Mouse (Mus musculus): Measurements from ENCODE around the gene Ppfia1. TPM values are rescaled to one million over a fixed set of nuclear protein-coding genes. Genes with fewer than 3 reads are reported as not detected.
A peak's percentile ranks its signal among the peaks of the same experiment; 100 is the strongest.

Gene Ppfia1
- polyA plus RNA-seq, 1 experiment from 2014 or later: 27.6 TPM

DNA sequence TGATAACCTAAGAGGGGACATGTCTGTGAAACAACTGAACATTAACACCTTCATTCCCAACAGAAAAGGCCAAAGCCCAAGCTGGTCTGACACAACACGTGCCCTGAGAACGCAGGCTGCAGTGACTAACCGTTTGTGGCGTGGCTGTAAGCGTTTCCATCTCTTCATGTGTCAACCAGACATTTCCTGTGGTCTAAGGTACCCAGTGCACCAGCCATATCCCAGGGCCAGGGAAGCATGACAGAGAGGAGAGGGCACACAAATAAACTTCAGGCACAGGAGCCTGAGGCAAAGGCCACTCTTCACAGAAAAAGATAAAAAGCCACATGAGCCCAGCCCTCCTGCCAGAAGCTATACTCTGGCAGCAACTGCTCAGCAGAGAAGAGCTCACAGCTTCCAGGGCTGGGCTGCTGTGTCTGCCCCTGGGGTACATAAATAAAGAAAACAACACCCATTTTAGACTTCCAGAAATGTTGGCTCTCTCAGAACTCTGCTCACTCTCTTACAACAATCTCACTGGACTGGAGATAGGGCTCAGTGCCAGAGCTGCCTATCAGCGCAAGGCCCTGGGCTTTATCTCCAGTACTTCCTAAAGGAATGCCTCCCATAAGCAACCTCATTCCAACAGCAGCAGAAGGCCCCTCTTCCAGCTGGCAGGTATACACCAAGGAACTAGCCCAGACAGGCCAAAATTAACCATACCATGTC is 64.3 kb downstream of the Ppfia1 start:
- DNase-seq (ENCODE audit: low spot score): peak; percentile 6
- H3K27me3 ChIP-seq (ENCODE audit: insufficient read depth, low read length): no peaks in the 10 kb centered on the region
- no peak overlapping the region for H3K4me3 ChIP-seq (replicated peaks; ENCODE audit: low read depth, low read length)
- no peak for TF ChIP-seq CTCF (IDR thresholded peaks at IDR 0.05; ENCODE audit: low read depth)
- H3K9ac ChIP-seq (ENCODE audit: low read depth, low read length): no peak overlapping the region
- H3K4me1 ChIP-seq (replicated peaks; ENCODE audit: insufficient read depth, low read length): no peaks in the 10 kb centered on the region
- no peak for ATAC-seq (replicated peaks; ENCODE audit: low FRiP score, low read depth)
- no peak overlapping the region for H3K4me2 ChIP-seq (ENCODE audit: low read length)
- H3K27ac ChIP-seq: no peak overlapping the region
- no peaks in the 10 kb centered on the region for H3K9me3 ChIP-seq (replicated peaks; ENCODE audit: low read length)
- peaks cover 60% of the 10 kb centered on the region for H3K36me3 ChIP-seq (ENCODE audit: insufficient read depth, low read length)
- WGBS: 68% methylated on average over 6 of the region's 6 CpGs

DNA sequence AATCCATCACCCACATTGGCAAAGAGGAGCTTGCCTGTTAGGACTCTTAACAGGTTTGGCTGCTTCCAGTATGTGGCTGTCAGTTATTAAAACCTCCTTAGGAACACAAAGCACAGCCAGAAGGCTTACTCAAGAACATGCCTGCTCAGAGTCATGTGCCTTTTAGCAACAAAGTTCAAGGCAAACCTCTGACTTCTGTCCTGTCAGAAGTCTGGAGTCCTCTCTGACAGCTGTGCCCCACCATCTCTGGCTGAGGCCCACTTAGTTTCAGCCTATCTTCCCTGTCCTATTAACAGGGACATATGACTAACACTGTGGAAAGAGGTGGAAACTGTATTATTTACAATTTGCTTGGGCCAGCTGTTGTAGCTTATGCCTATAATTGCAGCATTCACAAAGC is 73.2 kb downstream of the Ppfia1 start:
- no peaks in the 10 kb centered on the region for H3K9me3 ChIP-seq (replicated peaks; ENCODE audit: low read length)
- ATAC-seq (replicated peaks; ENCODE audit: low FRiP score, low read depth): no peak
- peaks cover 66% of the 10 kb centered on the region for H3K36me3 ChIP-seq (ENCODE audit: insufficient read depth, low read length)
- TF ChIP-seq CTCF (IDR thresholded peaks at IDR 0.05; ENCODE audit: low read depth): no peak
- no peak overlapping the region for H3K4me2 ChIP-seq (ENCODE audit: low read length)
- H3K9ac ChIP-seq (ENCODE audit: low read depth, low read length): no peak overlapping the region
- H3K27me3 ChIP-seq (ENCODE audit: insufficient read depth, low read length): no peaks in the 10 kb centered on the region
- DNase-seq (ENCODE audit: low spot score): no peak
- H3K4me1 ChIP-seq (replicated peaks; ENCODE audit: insufficient read depth, low read length): no peaks in the 10 kb centered on the region
- H3K4me3 ChIP-seq (replicated peaks; ENCODE audit: low read depth, low read length): no peak overlapping the region
- no peak overlapping the region for H3K27ac ChIP-seq

DNA sequence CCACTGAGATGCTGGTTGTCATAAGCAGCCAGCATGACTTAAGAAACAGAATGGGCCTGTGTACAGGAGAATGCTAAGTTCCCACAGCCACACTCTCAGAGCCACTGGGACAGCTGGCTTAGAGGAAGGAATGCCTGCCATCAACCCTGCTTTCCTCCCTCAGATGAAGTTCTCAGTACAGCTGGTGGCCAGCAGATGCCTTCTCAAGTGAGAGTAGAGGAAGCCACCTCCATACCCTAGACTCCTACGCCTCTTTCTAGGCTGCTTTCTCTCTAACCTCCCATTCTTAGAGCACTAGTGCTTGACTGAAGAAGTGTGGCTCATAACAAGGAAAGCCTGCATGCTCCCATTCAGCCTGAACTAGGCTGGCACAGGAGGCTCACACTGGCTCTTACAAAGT is 74.0 kb downstream of the Ppfia1 start:
- DNase-seq (ENCODE audit: low spot score) (no peak), ATAC-seq (replicated peaks; ENCODE audit: low FRiP score, low read depth) (no peak)
- no peaks in the 10 kb centered on the region for H3K27me3 ChIP-seq (ENCODE audit: insufficient read depth, low read length)
- TF ChIP-seq CTCF (IDR thresholded peaks at IDR 0.05; ENCODE audit: low read depth): no peak
- no peak overlapping the region for H3K4me2 ChIP-seq (ENCODE audit: low read length)
- H3K4me1 ChIP-seq (replicated peaks; ENCODE audit: insufficient read depth, low read length): no peaks in the 10 kb centered on the region
- WGBS: 95% methylated on average over 1 of the region's 1 CpGs
- H3K9me3 ChIP-seq (replicated peaks; ENCODE audit: low read length): no peaks in the 10 kb centered on the region
- no peak overlapping the region for H3K9ac ChIP-seq (ENCODE audit: low read depth, low read length)
- no peak overlapping the region for H3K27ac ChIP-seq
- no peak overlapping the region for H3K4me3 ChIP-seq (replicated peaks; ENCODE audit: low read depth, low read length)
- H3K36me3 ChIP-seq (ENCODE audit: insufficient read depth, low read length): peaks cover 59% of the 10 kb centered on the region

DNA sequence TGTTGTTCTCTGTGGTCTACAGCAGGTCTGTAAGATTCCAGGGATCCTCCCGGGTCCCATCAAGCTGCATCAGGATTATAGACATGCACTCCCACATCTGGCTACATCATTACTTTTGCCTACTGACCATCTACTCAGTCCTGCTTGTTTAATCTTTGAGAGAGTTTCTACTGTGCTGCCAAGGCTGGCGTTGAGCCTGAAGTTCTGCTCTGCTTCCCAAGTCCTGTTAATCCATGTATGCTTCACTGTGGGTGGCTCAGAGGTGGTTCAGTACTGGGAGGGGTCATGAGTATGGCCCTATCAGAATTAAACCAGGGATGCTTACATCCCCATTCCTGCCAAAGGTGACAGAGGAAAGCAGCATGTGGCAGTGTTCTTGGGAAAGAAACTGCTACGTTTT is 77.8 kb downstream of the Ppfia1 start:
- ATAC-seq (replicated peaks; ENCODE audit: low FRiP score, low read depth) (no peak), DNase-seq (ENCODE audit: low spot score) (no peak)
- H3K9me3 ChIP-seq (replicated peaks; ENCODE audit: low read length): no peaks in the 10 kb centered on the region
- no peak overlapping the region for H3K4me3 ChIP-seq (replicated peaks; ENCODE audit: low read depth, low read length)
- H3K4me2 ChIP-seq (ENCODE audit: low read length): no peak overlapping the region
- WGBS: 81% methylated on average over 3 of the region's 3 CpGs
- no peaks in the 10 kb centered on the region for H3K27me3 ChIP-seq (ENCODE audit: insufficient read depth, low read length)
- no peak for TF ChIP-seq CTCF (IDR thresholded peaks at IDR 0.05; ENCODE audit: low read depth)
- no peak overlapping the region for H3K9ac ChIP-seq (ENCODE audit: low read depth, low read length)
- no peak overlapping the region for H3K27ac ChIP-seq
- H3K4me1 ChIP-seq (replicated peaks; ENCODE audit: insufficient read depth, low read length): 0 out of 2 replicates have a peak, but pooled peaks cover 3% of the 10 kb centered on the region
- 0 out of 2 replicates have a peak, but pooled peaks cover 28% of the 10 kb centered on the region for H3K36me3 ChIP-seq (ENCODE audit: insufficient read depth, low read length)

DNA sequence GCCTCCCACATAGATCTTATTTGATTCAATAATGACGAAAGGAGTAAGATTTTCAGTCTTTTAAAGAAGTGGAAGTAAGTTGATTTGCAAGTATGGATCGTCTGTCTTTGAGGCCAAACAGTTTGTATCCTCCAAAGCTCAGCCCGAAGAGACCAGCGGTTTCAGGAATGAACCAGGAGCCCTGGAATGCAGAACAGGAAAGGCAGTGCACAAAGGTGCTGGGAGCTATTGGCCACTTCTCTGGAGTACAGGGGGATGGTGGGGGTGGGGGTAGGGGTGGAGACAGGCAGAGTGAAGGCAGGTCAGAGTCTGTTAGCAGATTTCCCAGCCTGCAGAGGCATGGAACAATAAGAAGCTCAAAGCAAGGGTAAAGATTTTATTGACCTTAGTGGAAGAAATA is 80.0 kb downstream of the Ppfia1 start:
- H3K4me2 ChIP-seq (ENCODE audit: low read length): no peak overlapping the region
- peak overlapping the region; percentile 31; the same call in 1 of the 2 replicates for H3K27ac ChIP-seq
- H3K9ac ChIP-seq (ENCODE audit: low read depth, low read length): no peak overlapping the region
- 0 out of 2 replicates have a peak, but pooled peaks cover 11% of the 10 kb centered on the region for H3K36me3 ChIP-seq (ENCODE audit: insufficient read depth, low read length)
- H3K9me3 ChIP-seq (replicated peaks; ENCODE audit: low read length): no peaks in the 10 kb centered on the region
- DNase-seq (ENCODE audit: low spot score) (no peak), ATAC-seq (replicated peaks; ENCODE audit: low FRiP score, low read depth) (no peak)
- WGBS: 42% methylated on average over 4 of the region's 4 CpGs
- H3K4me3 ChIP-seq (replicated peaks; ENCODE audit: low read depth, low read length): no peak overlapping the region
- peaks cover 15% of the 10 kb centered on the region for H3K4me1 ChIP-seq (replicated peaks; ENCODE audit: insufficient read depth, low read length)
- TF ChIP-seq CTCF (IDR thresholded peaks at IDR 0.05; ENCODE audit: low read depth): no peak
- H3K27me3 ChIP-seq (ENCODE audit: insufficient read depth, low read length): no peaks in the 10 kb centered on the region

DNA sequence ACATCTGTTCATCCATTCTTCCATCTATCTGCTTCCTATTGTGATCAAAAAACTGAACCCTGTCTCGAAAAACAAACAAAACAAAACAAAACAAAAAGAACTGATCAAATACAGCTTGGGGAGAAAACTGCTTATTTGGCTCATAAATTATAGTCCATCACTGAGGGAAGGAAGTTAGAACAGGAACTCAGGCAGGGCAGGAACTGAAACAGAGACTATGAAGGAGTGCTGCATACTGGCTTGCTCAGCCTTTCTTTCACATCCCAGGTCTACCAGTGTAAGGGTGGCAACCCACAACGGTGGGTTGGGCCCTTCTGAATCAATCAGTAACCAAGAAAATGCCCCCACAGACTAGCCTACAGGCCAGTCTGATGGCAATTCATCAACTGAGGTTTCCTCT is 82.4 kb downstream of the Ppfia1 start:
- TF ChIP-seq CTCF (IDR thresholded peaks at IDR 0.05; ENCODE audit: low read depth): no peak
- 60% methylated on average over 2 of the region's 2 CpGs for WGBS
- H3K4me2 ChIP-seq (ENCODE audit: low read length): peak overlapping the region; percentile 76

More for the DNA sequence above, 82.4 kb downstream of the Ppfia1 start:
- H3K4me3 ChIP-seq (replicated peaks; ENCODE audit: low read depth, low read length): peak overlapping the region; percentile 94
- H3K27me3 ChIP-seq (ENCODE audit: insufficient read depth, low read length): no peaks in the 10 kb centered on the region
- H3K4me1 ChIP-seq (replicated peaks; ENCODE audit: insufficient read depth, low read length): peaks cover 18% of the 10 kb centered on the region
- peak overlapping the region; percentile 93 for H3K27ac ChIP-seq
- H3K9ac ChIP-seq (ENCODE audit: low read depth, low read length): peak overlapping the region; percentile 99
- H3K9me3 ChIP-seq (replicated peaks; ENCODE audit: low read length): no peaks in the 10 kb centered on the region
- H3K36me3 ChIP-seq (ENCODE audit: insufficient read depth, low read length): no peaks in the 10 kb centered on the region
- no peak for DNase-seq (ENCODE audit: low spot score)
- no peak for ATAC-seq (replicated peaks; ENCODE audit: low FRiP score, low read depth)

Measured in kidney, postnatal 0 days (tissue).